Mouse (Mus musculus): ENCODE measurements around the gene Mest.

DNA sequence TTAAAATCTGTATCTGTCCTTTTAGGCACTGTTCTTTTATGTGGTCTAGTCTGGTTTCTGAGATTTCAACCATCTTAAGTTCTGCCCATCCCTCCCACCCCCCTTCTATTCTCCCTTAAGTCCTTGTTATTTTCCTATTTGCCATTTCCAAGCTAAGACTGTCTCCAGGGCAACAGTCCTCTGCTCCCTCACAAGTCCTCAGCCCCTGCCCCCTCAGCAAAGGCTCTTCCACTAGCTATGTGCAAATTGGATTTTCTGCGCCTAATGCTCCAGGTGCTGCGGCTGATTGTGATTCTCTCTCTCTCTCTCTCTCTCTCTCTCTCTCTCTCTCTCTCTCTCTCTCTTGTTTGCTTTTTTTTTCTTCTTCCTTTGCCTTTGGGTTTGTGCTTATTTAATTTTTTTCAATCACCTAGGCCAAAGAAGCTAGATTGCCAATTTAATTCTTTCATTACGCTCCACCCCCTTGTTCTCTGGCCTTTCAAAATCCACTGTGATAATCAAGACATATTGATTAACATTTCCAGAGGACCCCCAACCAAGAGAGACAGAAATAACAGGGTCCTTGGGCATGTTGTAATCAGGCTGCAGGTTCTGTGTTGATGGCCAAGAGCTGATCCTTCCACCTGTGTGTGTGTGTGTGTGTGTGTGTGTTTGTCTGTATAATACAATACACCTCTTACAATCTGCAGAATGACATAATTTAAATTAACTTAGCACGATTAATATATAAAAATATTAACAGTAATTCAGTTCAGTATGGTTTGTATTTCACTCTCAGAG lies 772 bp upstream of the Mest start:
- TF ChIP-seq CTCF (IDR thresholded peaks at IDR 0.05; ENCODE audit: low read depth) (no peak), EP300 (IDR thresholded peaks at IDR 0.05; ENCODE audit: low read depth) (no peak)

Data from heart, postnatal 0 days (tissue).